Mouse (Mus musculus) neural tube, embryonic 15.5 days (tissue): Measurements from ENCODE around the gene Ptpro. TPM values are rescaled to one million over a fixed set of nuclear protein-coding genes. Genes with fewer than 3 reads are reported as not detected.

Source experiments
- ATAC-seq: fragments of 200-750 bp; cut with Nextera tagmentation; 2 replicates; pipeline ENCODE4 v1.8.0; 2017; ENCODE audit warnings: mild to moderate bottlenecking, moderate TSS enrichment, moderate library complexity; ENCODE audit not compliant: low FRiP score
- H3K27ac ChIP-seq: fragments of 300-500 bp; sonication (generic); replicated peaks from 2 replicates; pipeline ENCODE4 v1.5.1; 2015; ENCODE audit warnings: mild to moderate bottlenecking, inconsistent platforms
- H3K27me3 ChIP-seq: fragments of 300-500 bp; sonication (generic); replicated peaks from 2 replicates; pipeline ENCODE4 v1.6.1; 2015; ENCODE audit warnings: inconsistent platforms
- H3K36me3 ChIP-seq: fragments of 300-500 bp; sonication (generic); 2 replicates; pipeline ENCODE4 v1.6.1; 2015; ENCODE audit warnings: inconsistent platforms
- H3K4me1 ChIP-seq: fragments of 300-500 bp; sonication (generic); 2 replicates; pipeline ENCODE4 v1.6.1; 2015; ENCODE audit warnings: inconsistent platforms
- H3K4me2 ChIP-seq: fragments of 300-500 bp; sonication (generic); 2 replicates; pipeline ENCODE4 v1.6.1; 2015; ENCODE audit warnings: inconsistent platforms, mild to moderate bottlenecking, moderate library complexity
- H3K4me3 ChIP-seq: fragments of 300-500 bp; sonication (generic); replicated peaks from 2 replicates; pipeline ENCODE4 v1.5.1; 2015; ENCODE audit warnings: mild to moderate bottlenecking, inconsistent platforms
- H3K9ac ChIP-seq: fragments of 300-500 bp; sonication (generic); replicated peaks from 2 replicates; pipeline ENCODE4 v1.6.1; 2015; ENCODE audit warnings: mild to moderate bottlenecking, inconsistent platforms
- H3K9me3 ChIP-seq: fragments of 300-500 bp; sonication (generic); replicated peaks from 2 replicates; pipeline ENCODE4 v1.6.1; 2016; ENCODE audit warnings: inconsistent platforms
- WGBS: fragments of 180-500 bp; shearing (Covaris S2); methylation state at CpG from one replicate; pipeline ENCODE4 v1.1.7; 2015; ENCODE audit warnings: mixed read lengths; 5-methylcytosine and 5-hydroxymethylcytosine counted together
- polyA plus RNA-seq: library from polyadenylated mRNA; unstranded; fragments of >200 nt; fragmentation: Nextera tagmentation; extraction: Ambion mirVana; gene quantifications from 2 replicates; pipeline ENCODE4 v1.2.1, GENCODE M21; 2015

Ptpro gene
- polyA plus RNA-seq, 1 experiment from 2014 or later, result 49.5 TPM

GRCm38 (mm10) chr6:137339071-137339470 is 87.0 kb downstream of the Ptpro start:
- H3K27ac ChIP-seq, result no peak overlapping the region
- no peaks in the 10 kb centered on the region for H3K27me3 ChIP-seq
- no peak for ATAC-seq
- no peaks in the 10 kb centered on the region for H3K36me3 ChIP-seq
- no peak overlapping the region for H3K4me3 ChIP-seq
- no peaks in the 10 kb centered on the region for H3K9me3 ChIP-seq
- no peak overlapping the region for H3K9ac ChIP-seq
- 0 out of 2 replicates have a peak, but pooled peaks cover 4% of the 10 kb centered on the region for H3K4me1 ChIP-seq
- no peak overlapping the region for H3K4me2 ChIP-seq
- 42% methylated on average over 4 of the region's 4 CpGs for WGBS

- no peaks in the 10 kb centered on the region for H3K27me3 ChIP-seq
- no peak overlapping the region for H3K9ac ChIP-seq
- H3K4me3 ChIP-seq, result no peak overlapping the region
- no peak overlapping the region for H3K4me2 ChIP-seq
- no peak overlapping the region for H3K27ac ChIP-seq
- no peaks in the 10 kb centered on the region for H3K9me3 ChIP-seq
- no peak for ATAC-seq
- H3K4me1 ChIP-seq, result 0 out of 2 replicates have a peak, but pooled peaks cover 4% of the 10 kb centered on the region
- H3K36me3 ChIP-seq, result no peaks in the 10 kb centered on the region
- 47% methylated on average over 5 of the region's 5 CpGs for WGBS
Observed at GRCm38 (mm10) chr6:137343688-137344441, 91.7 kb downstream of the Ptpro start.

- 86% methylated on average over 7 of the region's 7 CpGs for WGBS
- Histone ChIP-seq H3K27me3 (no peaks in the 10 kb centered on the region), H3K9me3 (no peaks in the 10 kb centered on the region), H3K4me1 (peaks cover 3% of the 10 kb centered on the region; the same call in 1 of the 2 replicates), H3K4me3 (no peak overlapping the region), H3K9ac (no peak overlapping the region), H3K27ac (no peak overlapping the region), H3K36me3 (no peaks in the 10 kb centered on the region), H3K4me2 (no peak overlapping the region)
- ATAC-seq, result no peak
Observed at GRCm38 (mm10) chr6:137360166-137360565, 108.0 kb downstream of the Ptpro start.

GRCm38 (mm10) chr6:137362216-137362615 is 110.1 kb downstream of the Ptpro start:
- Histone ChIP-seq H3K27me3 (no peaks in the 10 kb centered on the region), H3K9me3 (no peaks in the 10 kb centered on the region), H3K4me3 (no peak overlapping the region), H3K36me3 (no peaks in the 10 kb centered on the region), H3K9ac (no peak overlapping the region), H3K4me1 (peaks cover 3% of the 10 kb centered on the region; the same call in 1 of the 2 replicates), H3K27ac (no peak overlapping the region), H3K4me2 (no peak overlapping the region)
- 61% methylated on average over 8 of the region's 8 CpGs for WGBS
- 0 out of 2 replicates have a peak, but pooled peaks have one; percentile 52 for ATAC-seq

- no peak overlapping the region for H3K27ac ChIP-seq
Observed at GRCm38 (mm10) chr6:137364681-137365080, 112.6 kb downstream of the Ptpro start.

GRCm38 (mm10) chr6:137365637-137366036 is 113.5 kb downstream of the Ptpro start:
- Histone ChIP-seq H3K4me3 (no peak overlapping the region), H3K4me2 (no peak overlapping the region), H3K4me1 (peaks cover 3% of the 10 kb centered on the region; the same call in 1 of the 2 replicates), H3K9me3 (no peaks in the 10 kb centered on the region), H3K27me3 (no peaks in the 10 kb centered on the region), H3K9ac (no peak overlapping the region), H3K27ac (no peak overlapping the region), H3K36me3 (no peaks in the 10 kb centered on the region)
- WGBS, result 88% methylated on average over 2 of the region's 2 CpGs
- no peak for ATAC-seq

More at GRCm38 (mm10) chr6:137364681-137365080, 112.6 kb downstream of the Ptpro start:
- peak; percentile 48; the same call in 1 of the 2 replicates for ATAC-seq
- Histone ChIP-seq H3K9me3 (no peaks in the 10 kb centered on the region), H3K27me3 (no peaks in the 10 kb centered on the region), H3K9ac (no peak overlapping the region), H3K4me3 (no peak overlapping the region), H3K36me3 (no peaks in the 10 kb centered on the region), H3K4me1 (peaks cover 3% of the 10 kb centered on the region; the same call in 1 of the 2 replicates), H3K4me2 (no peak overlapping the region)
- 51% methylated on average over 5 of the region's 5 CpGs for WGBS

- Histone ChIP-seq H3K27ac (no peak overlapping the region), H3K9me3 (no peaks in the 10 kb centered on the region), H3K4me1 (no peaks in the 10 kb centered on the region), H3K36me3 (no peaks in the 10 kb centered on the region), H3K4me3 (no peak overlapping the region), H3K27me3 (no peaks in the 10 kb centered on the region), H3K9ac (no peak overlapping the region), H3K4me2 (no peak overlapping the region)
- WGBS, result 69% methylated on average over 8 of the region's 8 CpGs
- no peak for ATAC-seq
Observed at GRCm38 (mm10) chr6:137370745-137371144, 118.6 kb downstream of the Ptpro start.

GRCm38 (mm10) chr6:137371455-137371854 is 119.3 kb downstream of the Ptpro start:
- Histone ChIP-seq H3K4me2 (no peak overlapping the region), H3K27me3 (no peaks in the 10 kb centered on the region), H3K4me1 (no peaks in the 10 kb centered on the region), H3K9ac (no peak overlapping the region), H3K36me3 (no peaks in the 10 kb centered on the region), H3K27ac (no peak overlapping the region), H3K4me3 (no peak overlapping the region), H3K9me3 (no peaks in the 10 kb centered on the region)
- WGBS, result 81% methylated on average over 6 of the region's 6 CpGs
- no peak for ATAC-seq

- Histone ChIP-seq H3K27ac (no peak overlapping the region), H3K4me3 (no peak overlapping the region), H3K9ac (no peak overlapping the region), H3K4me1 (no peaks in the 10 kb centered on the region), H3K27me3 (no peaks in the 10 kb centered on the region), H3K36me3 (no peaks in the 10 kb centered on the region), H3K9me3 (no peaks in the 10 kb centered on the region), H3K4me2 (no peak overlapping the region)
- WGBS, result 93% methylated on average over 6 of the region's 6 CpGs
- no peak for ATAC-seq
Observed at GRCm38 (mm10) chr6:137373920-137374319, 121.8 kb downstream of the Ptpro start.

- H3K36me3 ChIP-seq, result peaks cover 18% of the 10 kb centered on the region
- no peaks in the 10 kb centered on the region for H3K27me3 ChIP-seq
- ATAC-seq, result no peak; the same call in 1 of the 2 replicates
- no peak overlapping the region for H3K4me2 ChIP-seq
- H3K4me3 ChIP-seq, result no peak overlapping the region
- 0 out of 2 replicates have a peak, but pooled peaks cover 3% of the 10 kb centered on the region for H3K9me3 ChIP-seq
- H3K9ac ChIP-seq, result no peak overlapping the region
- WGBS, result 48% methylated on average over 9 of the region's 9 CpGs
- H3K27ac ChIP-seq, result no peak overlapping the region
- 0 out of 2 replicates have a peak, but pooled peaks cover 3% of the 10 kb centered on the region for H3K4me1 ChIP-seq
Observed at GRCm38 (mm10) chr6:137382546-137382945, 130.4 kb downstream of the Ptpro start.

GRCm38 (mm10) chr6:137386344-137386743 is 134.2 kb downstream of the Ptpro start:
- H3K27ac ChIP-seq, result no peak overlapping the region
- H3K9ac ChIP-seq, result no peak overlapping the region
- ATAC-seq, result no peak
- 0 out of 2 replicates have a peak, but pooled peaks cover 3% of the 10 kb centered on the region for H3K9me3 ChIP-seq
- no peak overlapping the region for H3K4me3 ChIP-seq
- WGBS, result 84% methylated on average over 4 of the region's 4 CpGs
- no peak overlapping the region for H3K4me2 ChIP-seq
- no peaks in the 10 kb centered on the region for H3K27me3 ChIP-seq
- H3K36me3 ChIP-seq, result peaks cover 21% of the 10 kb centered on the region
- H3K4me1 ChIP-seq, result 0 out of 2 replicates have a peak, but pooled peaks cover 3% of the 10 kb centered on the region

GRCm38 (mm10) chr6:137386935-137387334 is 134.8 kb downstream of the Ptpro start:
- Histone ChIP-seq H3K9ac (no peak overlapping the region), H3K36me3 (peaks cover 21% of the 10 kb centered on the region), H3K27ac (no peak overlapping the region), H3K9me3 (0 out of 2 replicates have a peak, but pooled peaks cover 3% of the 10 kb centered on the region), H3K4me1 (0 out of 2 replicates have a peak, but pooled peaks cover 3% of the 10 kb centered on the region), H3K27me3 (no peaks in the 10 kb centered on the region), H3K4me3 (no peak overlapping the region), H3K4me2 (no peak overlapping the region)
- 60% methylated on average over 4 of the region's 4 CpGs for WGBS
- ATAC-seq, result no peak
